Mouse (Mus musculus) lung, postnatal 36 days (tissue): ENCODE measurements around the gene Grin2b.

ENCODE experiments used
- DNase-seq: peaks from one replicate; pipeline ENCODE4 v3.0.0; 2022; ENCODE audit warnings: mixed read lengths

Gene Grin2b

DNA sequence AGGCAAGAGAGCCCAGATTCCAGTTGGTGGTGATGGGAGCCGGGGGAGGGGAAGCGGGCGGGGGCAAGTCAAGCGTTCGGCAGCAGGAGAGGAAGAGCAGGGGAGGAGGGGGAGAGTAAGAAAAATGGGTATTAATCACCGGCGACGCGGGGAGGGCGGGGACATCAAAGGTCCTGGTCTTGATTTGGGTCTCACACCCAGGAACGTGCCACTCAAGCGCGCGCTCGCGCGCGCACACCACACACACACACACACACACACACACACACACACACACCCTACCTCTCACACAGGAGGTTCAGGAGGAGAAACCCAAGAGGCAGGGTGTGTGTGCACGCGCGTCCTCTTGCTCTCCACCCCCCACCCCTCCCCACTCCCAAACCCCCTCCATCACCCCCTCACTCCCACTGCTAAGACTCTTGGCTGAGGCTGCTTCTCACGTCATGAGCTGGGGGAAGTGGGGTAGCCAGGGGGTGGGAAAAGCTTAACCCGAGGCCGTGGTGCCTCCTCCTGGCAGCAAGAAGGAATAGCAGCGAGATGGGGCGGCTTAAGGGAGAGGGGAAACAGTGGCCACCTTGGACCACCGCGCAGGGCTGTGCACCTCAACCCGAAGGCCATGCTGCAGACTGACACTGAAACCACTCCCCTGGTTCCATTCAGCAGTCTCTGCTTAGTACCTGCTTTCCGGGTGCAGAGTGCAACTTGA is at the start of gene Grin2b:
Gene Grin2b (minus strand): TSS at position 321 of the 706 bp plus-strand sequence.
- DNase-seq: peak; percentile 3

DNA sequence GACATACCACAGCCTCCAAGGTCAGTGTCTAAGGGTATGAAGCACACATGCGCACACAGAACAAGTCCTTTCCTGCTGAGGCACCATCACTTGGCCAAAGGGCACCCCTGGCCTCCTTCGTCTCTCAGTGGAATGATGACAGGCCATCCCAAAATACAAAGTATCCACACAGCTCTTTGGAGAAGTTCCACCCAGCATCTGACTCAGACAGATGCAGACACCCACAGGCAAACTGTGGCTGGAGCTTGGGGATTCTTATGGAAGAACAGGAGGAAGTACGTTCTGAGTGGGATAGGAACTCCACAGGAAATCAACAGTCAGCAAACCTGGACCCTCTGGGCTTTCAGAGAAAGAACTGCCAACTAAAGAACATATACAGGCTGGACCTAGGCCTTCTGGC is 48.6 kb upstream of the Grin2b start:
- no peak for DNase-seq

DNA sequence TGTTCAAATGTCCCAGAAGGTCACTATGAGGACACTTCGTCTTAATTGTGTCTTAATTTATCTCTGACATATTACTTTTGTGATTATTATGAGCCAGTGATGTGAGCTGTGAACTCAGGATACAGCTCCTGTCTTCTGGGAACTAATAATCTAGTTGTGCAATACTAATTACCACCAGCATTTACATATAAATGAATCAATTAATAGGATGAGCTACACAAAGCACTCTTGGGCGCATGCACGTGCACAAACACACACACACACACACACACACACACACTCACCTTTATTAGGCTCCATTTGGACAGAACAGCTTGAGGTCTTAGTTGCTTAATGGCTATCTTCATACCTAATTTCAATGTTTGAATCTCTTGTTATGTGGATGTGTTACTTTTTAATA is 37.1 kb upstream of the Grin2b start:
- no peak for DNase-seq

DNA sequence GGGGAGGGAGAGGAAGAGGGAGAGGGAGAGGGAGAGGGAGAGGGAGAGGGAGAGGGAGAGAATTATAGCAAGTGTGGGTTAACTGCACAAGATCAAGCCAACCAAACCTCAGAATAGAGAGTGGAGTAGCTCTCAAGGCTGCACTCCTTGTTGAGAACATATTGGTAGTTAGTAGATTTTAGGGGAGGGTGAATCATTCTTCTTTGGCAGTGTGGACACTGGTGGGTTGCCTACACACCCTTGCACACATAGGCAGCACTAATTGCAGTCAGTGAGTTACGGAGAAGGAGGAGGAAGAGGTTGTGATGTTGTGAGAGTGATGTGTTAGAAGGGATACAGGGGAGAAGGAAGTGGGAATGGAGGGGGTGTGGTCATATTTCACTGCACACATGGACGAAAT is 26.5 kb upstream of the Grin2b start:
- DNase-seq: no peak

DNA sequence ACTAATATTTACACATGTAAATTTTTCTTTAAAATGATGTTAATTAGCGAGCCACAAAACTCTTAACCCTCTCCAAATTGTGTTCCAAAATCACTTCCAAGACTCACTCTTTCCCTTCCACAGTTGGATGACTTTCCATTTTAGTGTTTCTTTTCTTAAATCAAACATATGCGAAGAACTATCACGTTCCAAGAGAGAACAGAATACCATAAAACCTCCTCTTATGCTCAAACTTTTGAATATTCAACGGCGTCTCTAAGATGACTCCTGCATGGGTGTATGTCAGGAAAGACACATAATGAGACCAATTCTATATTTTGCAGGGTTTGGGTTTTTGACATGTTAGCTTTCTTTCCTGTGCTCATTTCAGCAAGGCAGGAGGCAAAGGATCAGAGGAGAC is 21.3 kb upstream of the Grin2b start:
- DNase-seq: no peak

DNA sequence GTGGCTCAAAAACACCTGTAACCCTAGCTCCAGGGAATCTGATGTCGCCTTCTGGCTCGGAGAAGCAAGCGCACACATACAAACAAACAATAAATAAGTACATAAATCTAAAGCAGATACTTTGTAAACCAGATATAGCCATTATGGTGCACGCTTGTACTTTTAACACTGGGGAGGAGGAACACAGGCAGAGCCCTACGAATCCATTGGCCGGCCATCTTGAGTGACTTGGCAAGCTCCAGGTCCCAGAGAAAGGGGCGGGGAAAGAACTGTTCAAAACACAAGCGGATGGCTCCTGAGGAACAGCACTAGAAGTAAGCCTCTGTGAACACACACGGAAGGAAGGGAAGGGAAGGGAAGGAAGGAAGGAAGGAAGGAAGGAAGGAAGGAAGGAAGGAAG is 4.8 kb upstream of the Grin2b start:
- no peak for DNase-seq

DNA sequence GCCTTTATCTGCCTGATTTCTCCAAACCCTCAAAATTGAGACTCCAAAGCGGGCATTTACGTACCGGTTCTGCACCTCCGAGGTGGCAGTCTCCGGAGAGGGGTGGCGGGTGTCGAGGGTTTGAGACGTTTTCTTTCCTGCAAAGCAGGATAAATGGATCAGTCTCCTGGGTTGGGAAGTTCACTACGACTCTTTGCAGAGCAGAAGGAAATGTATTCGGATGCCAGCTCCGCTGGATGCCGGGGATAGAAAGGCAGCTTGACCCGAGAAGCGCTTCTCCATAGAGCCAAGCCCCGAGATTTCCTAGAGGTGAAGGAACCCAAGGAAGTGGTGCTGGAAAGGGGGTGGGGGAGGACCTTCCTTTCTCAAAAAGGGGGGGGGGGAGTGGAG is 515 bp downstream of the Grin2b start:
- DNase-seq: no peak

DNA sequence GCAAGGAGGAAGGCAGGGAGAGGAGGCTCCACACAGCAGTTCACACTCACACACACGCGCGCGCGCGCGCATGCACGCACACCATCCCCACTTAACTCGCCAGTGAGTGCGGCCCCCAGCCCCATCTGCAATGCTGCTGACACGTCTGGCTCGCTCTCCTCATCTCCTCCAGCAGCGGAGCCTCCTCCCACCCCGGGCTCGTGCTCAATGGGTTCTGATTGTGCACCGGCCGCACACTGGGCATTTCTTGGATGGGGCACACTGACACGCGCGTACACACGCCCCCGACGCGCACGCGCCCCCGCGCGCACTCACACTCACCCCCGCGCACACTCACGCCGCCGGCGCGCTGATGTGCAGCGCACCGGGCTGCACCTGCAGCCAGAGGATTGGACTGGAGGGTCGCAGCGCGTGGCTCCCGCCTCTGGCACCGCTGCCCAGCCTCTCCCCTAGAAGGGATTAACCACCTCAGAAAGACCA is 1.1 kb downstream of the Grin2b start:
- no peak for DNase-seq

DNA sequence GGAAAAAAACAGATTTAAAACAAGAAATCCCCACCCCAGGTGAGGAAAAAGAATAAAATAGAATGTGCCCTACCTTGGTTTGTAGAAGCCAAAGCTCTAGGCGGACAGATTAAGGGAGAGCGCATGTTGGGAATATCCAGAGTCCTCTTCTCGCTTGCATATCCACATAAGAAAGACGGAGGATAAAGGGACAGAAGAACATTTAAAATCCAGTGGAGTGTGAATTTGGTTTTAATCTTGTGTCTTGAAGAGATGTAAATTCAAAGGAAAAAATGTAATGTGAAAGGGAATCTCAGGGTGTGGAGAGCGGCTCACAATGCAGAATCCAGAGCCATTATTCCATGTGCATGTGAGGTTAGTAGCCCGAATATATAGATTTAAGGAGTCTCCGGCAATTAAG is 2.0 kb downstream of the Grin2b start:
- DNase-seq: no peak

DNA sequence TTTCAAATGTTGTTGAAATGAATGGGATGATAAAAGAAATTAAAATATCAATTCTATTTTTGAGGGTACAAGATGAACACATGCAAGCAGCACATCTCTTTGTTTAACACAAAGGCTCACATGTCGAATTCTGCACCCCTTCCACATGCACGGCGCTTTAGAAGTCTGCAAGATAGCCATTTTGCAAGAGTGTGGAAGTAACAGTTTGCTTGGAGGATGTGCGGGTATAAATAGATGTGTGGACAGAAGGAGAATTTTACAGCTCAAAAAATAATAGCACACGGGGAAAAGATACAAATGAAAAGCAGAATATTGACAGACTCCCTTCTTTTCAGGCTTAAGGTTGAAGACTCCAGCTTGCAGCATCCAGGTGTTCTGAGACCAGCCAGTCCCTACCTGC is 2.9 kb downstream of the Grin2b start:
- no peak for DNase-seq

DNA sequence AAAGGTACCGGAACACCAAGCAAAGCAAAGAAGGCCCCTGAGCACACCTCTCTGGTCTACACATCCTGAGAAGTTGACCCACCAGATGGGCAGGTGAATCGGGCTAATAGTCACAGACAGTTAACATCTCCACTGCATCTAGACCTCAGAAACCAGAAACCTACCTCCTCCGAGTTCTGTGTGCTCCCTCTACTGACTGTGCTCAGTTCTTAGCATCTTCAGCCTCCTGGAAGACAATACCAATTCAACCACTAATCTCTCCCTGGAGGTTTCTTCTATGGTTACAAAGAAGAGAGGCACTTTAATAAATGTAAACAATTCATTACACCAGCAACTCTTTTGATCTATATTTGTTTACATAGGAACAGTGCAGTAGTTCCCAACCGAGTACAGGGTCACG is 6.0 kb downstream of the Grin2b start:
- no peak for DNase-seq

DNA sequence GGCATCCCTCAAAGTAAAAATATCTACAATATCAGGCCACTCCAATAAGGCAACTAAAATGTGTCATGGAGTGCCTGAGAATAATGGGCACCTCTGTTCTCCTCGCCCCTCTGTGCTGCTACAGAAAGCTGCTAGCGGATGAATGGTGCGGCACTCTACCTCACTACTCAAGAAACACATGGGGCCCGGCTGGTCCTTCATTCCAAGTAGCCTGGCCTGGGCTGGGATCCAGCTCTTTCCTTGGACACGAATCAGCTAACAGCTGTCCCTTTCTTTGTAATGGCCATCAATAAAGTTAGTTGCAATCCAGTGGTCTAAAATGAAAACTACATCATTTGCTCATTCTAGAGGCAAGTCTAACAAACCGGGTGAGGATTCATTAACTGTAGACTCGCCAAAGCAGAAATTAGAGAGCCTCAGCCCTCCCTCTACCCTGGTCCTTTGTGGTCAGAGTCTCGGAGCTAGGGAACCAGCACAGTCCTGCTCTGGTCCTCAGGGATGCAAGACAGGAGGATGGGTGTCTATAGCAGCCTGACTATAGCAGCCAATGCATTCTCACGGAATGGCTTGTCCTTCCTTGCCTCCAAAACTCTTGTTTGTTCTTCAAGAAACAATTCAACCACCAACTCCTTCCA is 7.8 kb downstream of the Grin2b start:
- peak; percentile 50 for DNase-seq

DNA sequence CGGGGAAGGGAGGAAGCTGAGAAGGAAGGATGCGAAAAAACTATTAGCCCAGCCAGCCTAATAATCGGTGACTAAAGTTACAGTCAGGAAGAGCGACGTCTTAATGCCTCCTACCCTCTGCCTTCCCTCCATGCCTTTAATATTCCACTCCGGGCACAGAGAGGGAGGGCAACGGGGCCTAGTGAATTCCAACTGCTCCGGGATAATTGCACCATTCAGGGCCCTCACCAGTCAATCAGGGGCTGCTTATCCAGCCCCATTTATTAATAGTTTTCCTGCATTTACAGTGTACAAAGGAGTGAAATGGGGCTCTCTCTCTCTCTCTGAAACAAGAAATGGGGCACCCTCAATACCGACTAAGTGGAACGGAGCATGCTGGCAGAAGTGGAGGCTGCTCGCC is 11.2 kb downstream of the Grin2b start:
- no peak for DNase-seq

DNA sequence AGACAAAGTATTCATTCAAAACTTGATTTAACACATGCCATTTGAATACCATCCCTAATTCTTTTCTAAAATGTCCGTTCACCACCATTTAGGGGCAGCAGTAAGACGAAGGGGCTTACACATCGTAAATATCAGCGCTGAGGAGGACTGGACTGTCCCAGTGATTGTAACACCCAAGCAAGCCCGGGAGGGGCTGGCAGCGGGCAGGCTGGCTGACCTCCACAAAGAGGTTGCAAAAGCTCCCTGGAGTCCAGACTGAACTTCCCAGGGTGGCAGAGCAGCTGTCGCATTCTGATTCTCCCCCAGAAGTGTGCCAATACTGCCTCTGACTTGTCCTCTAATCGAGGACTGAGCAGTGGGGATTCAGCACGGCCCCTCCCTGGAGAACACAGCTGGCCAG is 19.9 kb downstream of the Grin2b start:
- DNase-seq: no peak

DNA sequence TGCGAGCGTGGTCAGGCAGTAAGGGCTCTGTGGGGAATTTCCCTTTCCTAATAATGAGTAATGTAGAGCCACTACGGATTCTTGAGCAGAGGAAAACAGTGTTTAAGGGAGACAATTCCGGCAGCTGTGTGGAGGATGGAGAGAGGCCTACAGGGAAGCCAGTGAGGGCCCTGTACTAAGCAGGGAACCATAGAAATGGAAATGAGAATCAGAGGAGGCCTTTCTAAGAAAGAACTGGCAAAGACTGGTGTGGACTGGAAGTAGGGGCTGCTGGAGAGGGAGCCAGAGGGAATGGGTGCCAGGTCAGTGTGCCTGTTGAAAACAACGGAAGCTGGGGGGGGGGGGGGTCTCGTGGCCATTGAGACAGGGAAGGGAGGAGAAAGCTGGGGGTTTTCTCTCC is 23.2 kb downstream of the Grin2b start:
- no peak for DNase-seq

DNA sequence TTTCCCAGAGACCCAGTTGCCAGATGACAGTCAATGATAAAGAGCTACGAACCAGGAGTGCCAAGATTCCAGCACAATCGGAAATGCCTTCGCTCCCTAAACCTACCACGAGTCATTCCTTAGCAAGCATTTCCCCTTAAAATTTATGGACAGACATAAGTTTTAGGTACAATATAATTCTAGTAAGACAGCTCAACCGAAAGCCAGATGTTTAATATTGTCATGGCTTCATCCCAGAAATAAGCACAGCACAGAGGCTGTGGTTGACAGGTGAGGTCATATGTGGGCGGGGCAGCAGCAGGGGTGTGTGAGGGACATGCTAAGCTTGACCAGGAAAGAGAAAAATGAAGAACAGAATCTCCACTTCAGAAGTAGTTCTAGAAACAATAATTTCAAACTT is 33.3 kb downstream of the Grin2b start:
- DNase-seq: no peak

DNA sequence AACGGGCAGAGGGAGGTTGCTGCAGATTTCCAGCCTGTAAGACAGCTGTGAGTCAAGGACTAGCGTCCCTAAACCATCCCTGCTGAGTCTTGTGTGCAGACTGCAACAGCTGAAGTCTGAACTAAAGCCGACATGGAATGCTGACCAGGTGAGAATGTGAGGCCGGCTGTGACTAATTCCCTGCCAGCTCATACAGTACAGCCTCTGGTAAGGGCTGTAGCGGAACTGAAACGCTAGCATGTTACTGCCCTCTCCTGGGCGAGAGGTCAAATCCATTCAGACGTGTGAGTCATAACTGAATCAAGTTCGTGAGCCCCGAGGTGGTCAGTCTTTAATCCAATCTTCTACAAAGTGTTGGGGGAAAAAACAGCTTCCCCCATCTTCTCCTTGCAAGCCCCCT is 42.9 kb downstream of the Grin2b start:
- peak; percentile 28 for DNase-seq

DNA sequence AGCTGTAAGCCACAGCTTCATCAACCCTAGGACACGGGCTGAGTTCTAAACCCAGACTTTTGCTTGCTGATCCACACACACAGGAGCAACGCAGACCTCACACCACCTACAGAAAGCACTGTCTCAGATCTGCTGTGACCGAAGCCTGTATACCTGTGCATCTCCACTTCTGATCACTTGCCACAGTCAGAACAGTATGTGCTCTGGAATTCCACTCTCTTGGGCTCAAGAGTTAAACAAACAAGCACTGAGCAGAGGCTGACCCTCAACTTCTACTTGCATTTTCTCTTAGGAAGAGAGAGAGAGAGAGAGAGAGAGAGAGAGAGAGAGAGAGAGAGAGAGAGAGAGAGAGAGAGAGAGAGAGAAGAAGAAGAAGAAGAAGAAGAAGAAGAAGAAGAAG is 50.7 kb downstream of the Grin2b start:
- peak; percentile 7 for DNase-seq

DNA sequence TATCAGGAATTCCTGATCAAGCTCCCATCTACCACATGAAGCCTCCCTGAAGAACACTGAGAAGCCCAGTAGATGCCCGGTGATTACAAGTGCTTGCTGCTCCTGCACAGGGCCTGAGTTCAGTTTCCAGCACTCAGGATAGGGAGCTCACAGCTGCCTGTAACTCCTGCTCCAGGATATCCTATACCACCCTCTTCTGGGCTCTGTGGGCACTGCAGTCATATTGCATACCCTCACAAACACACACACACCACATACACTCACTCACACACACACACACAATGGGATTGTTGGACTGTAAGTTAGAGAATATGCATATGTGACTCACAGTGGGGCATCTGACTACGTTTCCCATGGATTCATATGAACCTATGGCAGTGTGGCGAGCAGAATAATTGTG is 55.9 kb downstream of the Grin2b start:
- DNase-seq: no peak

DNA sequence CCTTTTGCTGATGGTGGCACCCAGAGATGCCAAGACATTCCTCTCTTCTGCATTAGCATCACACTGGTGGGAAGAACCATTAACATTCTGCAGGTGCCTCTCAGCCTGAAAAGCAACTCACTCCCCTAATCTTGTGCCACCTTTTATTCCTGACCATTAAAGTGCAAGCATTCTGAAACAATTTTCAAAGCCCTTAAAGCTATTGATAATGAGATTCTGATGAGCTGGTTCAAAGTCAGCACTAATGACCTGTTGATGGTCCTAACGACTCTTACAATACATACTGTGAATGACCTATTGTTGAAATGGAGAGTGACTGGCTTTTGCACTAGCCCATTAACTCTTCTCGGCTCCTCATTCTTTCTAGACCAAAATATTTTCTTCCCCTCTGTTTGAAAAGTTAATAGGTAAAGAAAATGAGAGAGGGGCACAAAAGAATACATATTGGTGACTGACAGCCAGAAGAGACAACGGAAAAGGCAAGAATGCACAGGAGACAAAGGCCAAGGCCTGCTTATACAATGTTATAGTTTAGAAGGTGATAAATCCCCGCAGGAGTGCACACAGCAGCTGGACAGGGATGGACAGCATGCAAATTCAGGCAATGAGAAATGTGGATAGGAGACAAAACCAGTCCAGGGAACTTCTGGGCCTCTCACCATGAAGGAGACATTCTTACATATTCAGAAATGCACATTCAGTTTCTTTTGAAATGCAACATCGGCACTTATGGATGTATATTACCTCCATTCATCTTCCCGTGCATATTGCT is 59.5 kb downstream of the Grin2b start:
- no peak for DNase-seq

DNA sequence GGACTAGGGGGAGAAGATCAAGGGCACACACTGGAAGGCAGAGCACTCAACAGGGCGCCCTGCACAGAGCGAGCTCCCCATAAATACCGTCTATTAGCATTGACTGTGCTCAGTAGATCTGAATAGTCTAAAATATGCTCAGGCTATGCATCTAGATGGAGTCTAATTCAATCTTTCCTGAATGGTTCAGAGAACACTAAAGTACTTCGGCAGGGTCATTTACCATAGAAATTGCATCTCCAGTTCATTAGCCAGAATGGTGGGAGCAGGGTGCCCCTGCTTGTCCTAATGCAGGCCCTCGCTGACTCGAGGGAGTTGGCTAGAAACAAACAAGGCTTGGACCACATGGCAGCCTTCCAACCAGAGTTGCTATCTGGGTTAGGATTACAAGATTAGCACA is 64.1 kb downstream of the Grin2b start:
- no peak for DNase-seq

DNA sequence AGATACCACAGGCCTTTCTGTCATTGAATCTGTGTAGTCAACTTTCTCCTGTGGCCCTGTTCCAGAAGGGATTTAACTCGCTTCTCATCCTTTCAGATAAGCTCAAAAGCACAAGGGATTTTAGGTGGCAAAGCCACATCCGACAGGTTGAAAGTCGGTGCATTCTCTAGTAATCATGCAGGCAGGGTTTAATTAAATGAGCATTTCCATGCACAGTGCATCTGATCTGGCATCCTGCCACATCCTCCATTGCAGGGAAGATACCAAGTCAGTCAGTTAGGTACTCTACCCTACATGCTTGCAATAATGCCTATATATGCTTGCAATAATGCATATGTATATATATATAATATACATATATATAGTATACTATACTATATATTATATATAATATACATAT is 64.8 kb downstream of the Grin2b start:
- no peak for DNase-seq

DNA sequence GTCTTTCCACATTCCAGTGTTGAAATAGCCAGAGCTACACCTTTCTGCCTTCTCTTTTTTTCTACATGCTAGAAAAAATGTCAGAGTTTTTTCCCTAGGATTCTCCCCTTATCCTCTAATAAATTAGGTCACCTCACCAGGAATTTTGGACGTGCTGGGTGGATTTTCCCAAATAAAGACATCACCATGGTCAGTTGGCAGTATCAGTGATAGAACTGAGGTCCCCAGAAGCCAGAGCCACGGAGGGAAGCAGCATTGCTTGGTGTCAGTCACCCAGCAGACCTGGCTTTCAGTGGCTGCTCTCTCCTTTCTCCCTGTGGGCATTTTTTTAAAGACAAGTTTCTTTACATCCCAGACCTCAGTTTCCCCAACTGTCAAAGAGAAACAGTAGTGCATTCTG is 68.1 kb downstream of the Grin2b start:
- DNase-seq: no peak

DNA sequence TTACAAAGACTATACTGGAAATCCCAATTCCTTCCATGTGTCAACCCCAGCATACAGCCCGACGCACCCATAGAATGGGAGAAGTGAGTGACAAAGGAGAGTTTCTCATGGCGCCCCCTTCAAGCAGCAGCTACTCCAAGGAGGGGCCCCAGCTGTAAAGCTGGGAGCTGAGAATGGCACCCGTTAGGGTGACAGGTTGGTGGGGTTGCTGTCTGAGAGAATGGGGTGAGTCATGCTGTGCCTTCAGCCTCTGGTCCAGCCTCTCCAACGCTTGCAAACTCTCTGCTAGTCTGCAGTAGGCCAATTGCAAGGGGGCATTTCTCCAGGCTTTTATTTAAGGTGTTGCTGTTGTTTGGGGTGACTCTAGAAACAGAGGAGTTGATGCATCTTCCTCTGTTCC is 73.1 kb downstream of the Grin2b start:
- no peak for DNase-seq
